Mouse (Mus musculus): Measurements from ENCODE around the gene Notch4.
"Not testable (repeated sequence)": the region's sequence is repeated elsewhere in the genome, so short reads cannot be mapped to it uniquely, and the experiment has no call there.

Notch4 gene

GRCm38 (mm10) chr17:34564003-34564421 is at the start of gene Notch4:
Gene Notch4 (plus strand): TSS chr17:34564268.
- no peak for DNase-seq (ENCODE audit: low read depth, low spot score)

- no peak for DNase-seq (ENCODE audit: low read depth, low spot score)
These were observed 47.6 kb upstream of the Notch4 start for GRCm38 (mm10) chr17:34516514-34516913.

GRCm38 (mm10) chr17:34517252-34517651 is 46.8 kb upstream of the Notch4 start, which contains the start of gene Btnl6:
Gene Btnl6 (minus strand): TSS chr17:34517352.
- DNase-seq (ENCODE audit: low read depth, low spot score), result no peak

GRCm38 (mm10) chr17:34517795-34518194 is 46.3 kb upstream of the Notch4 start:
- no peak for DNase-seq (ENCODE audit: low read depth, low spot score)

- DNase-seq (ENCODE audit: low read depth, low spot score), result not testable (repeated sequence)
These were observed 45.5 kb upstream of the Notch4 start for GRCm38 (mm10) chr17:34518571-34518970.

- DNase-seq (ENCODE audit: low read depth, low spot score), result no peak
These were observed 45.1 kb upstream of the Notch4 start for GRCm38 (mm10) chr17:34519001-34519400.

- DNase-seq (ENCODE audit: low read depth, low spot score), result no peak
These were observed 31.4 kb upstream of the Notch4 start for GRCm38 (mm10) chr17:34532671-34533070.

GRCm38 (mm10) chr17:34543567-34543966 is 20.5 kb upstream of the Notch4 start:
- DNase-seq (ENCODE audit: low read depth, low spot score), result not testable (repeated sequence)

- DNase-seq (ENCODE audit: low read depth, low spot score), result no peak
These were observed 17.3 kb upstream of the Notch4 start for GRCm38 (mm10) chr17:34546797-34547196.

- no peak for DNase-seq (ENCODE audit: low read depth, low spot score)
These were observed 16.5 kb upstream of the Notch4 start for GRCm38 (mm10) chr17:34547601-34548000.

- DNase-seq (ENCODE audit: low read depth, low spot score), result no peak
These were observed 14.9 kb upstream of the Notch4 start for GRCm38 (mm10) chr17:34549156-34549555.

GRCm38 (mm10) chr17:34549843-34550242 is 14.2 kb upstream of the Notch4 start:
- no peak for DNase-seq (ENCODE audit: low read depth, low spot score)

GRCm38 (mm10) chr17:34555483-34555882 is 8.6 kb upstream of the Notch4 start:
- peak; percentile 65 for DNase-seq (ENCODE audit: low read depth, low spot score)

GRCm38 (mm10) chr17:34556406-34556805 is 7.7 kb upstream of the Notch4 start:
- no peak for DNase-seq (ENCODE audit: low read depth, low spot score)

- DNase-seq (ENCODE audit: low read depth, low spot score), result no peak
These were observed 6.7 kb upstream of the Notch4 start for GRCm38 (mm10) chr17:34557411-34557810.

- no peak for DNase-seq (ENCODE audit: low read depth, low spot score)
These were observed 5.0 kb upstream of the Notch4 start for GRCm38 (mm10) chr17:34559116-34559515.

- no peak for DNase-seq (ENCODE audit: low read depth, low spot score)
These were observed 4.2 kb upstream of the Notch4 start for GRCm38 (mm10) chr17:34559895-34560294.

GRCm38 (mm10) chr17:34560438-34560837 is 3.6 kb upstream of the Notch4 start:
- no peak for DNase-seq (ENCODE audit: low read depth, low spot score)

GRCm38 (mm10) chr17:34561200-34561599 is 2.9 kb upstream of the Notch4 start:
- DNase-seq (ENCODE audit: low read depth, low spot score), result no peak

GRCm38 (mm10) chr17:34562595-34562994 is 1.5 kb upstream of the Notch4 start:
- no peak for DNase-seq (ENCODE audit: low read depth, low spot score)

GRCm38 (mm10) chr17:34563354-34563753 is 714 bp upstream of the Notch4 start:
- no peak for DNase-seq (ENCODE audit: low read depth, low spot score)

- DNase-seq (ENCODE audit: low read depth, low spot score), result no peak
These were observed 728 bp downstream of the Notch4 start for GRCm38 (mm10) chr17:34564796-34565195.

GRCm38 (mm10) chr17:34567311-34567710 is 3.2 kb downstream of the Notch4 start:
- no peak for DNase-seq (ENCODE audit: low read depth, low spot score)

GRCm38 (mm10) chr17:34568421-34568820 is 4.4 kb downstream of the Notch4 start:
- no peak for DNase-seq (ENCODE audit: low read depth, low spot score)
